Mouse (Mus musculus) thymus, postnatal 25 days (tissue): ENCODE data around the gene Vgll4.
A peak's percentile ranks its signal among the peaks of the same experiment; 100 is the strongest.

Experiments
- DNase-seq: peaks from one replicate; pipeline ENCODE4 v3.0.0; 2022

The Vgll4 gene

GRCm38 (mm10) chr6:114835344-114835743, 134.4 kb downstream of the Vgll4 start:
- DNase-seq: no peak

- DNase-seq: no peak
Observed at GRCm38 (mm10) chr6:114833791-114834346, 135.9 kb downstream of the Vgll4 start.

- DNase-seq: no peak
Observed at GRCm38 (mm10) chr6:114833058-114833685, 136.6 kb downstream of the Vgll4 start.

GRCm38 (mm10) chr6:114831807-114832206, 138.0 kb downstream of the Vgll4 start:
- DNase-seq: no peak

GRCm38 (mm10) chr6:114829660-114830438, 139.9 kb downstream of the Vgll4 start:
- DNase-seq: no peak

GRCm38 (mm10) chr6:114826889-114827288, 142.9 kb downstream of the Vgll4 start:
- no peak for DNase-seq

- DNase-seq: no peak
Observed at GRCm38 (mm10) chr6:114821646-114822045, 148.1 kb downstream of the Vgll4 start.

- no peak for DNase-seq
Observed at GRCm38 (mm10) chr6:114819971-114820481, 149.8 kb downstream of the Vgll4 start.

GRCm38 (mm10) chr6:114818471-114818870, 151.3 kb downstream of the Vgll4 start:
- DNase-seq: no peak

- no peak for DNase-seq
Observed at GRCm38 (mm10) chr6:114817948-114818347, 151.8 kb downstream of the Vgll4 start.

GRCm38 (mm10) chr6:114814882-114815650, 154.7 kb downstream of the Vgll4 start:
- DNase-seq: peak; percentile 23

GRCm38 (mm10) chr6:114814199-114814881, 155.5 kb downstream of the Vgll4 start:
- DNase-seq: no peak

GRCm38 (mm10) chr6:114812779-114813178, 157.0 kb downstream of the Vgll4 start:
- no peak for DNase-seq

- no peak for DNase-seq
Observed at GRCm38 (mm10) chr6:114812322-114812721, 157.5 kb downstream of the Vgll4 start.
